Mouse (Mus musculus) spleen, adult 2 months (tissue): ENCODE measurements around the gene Umad1. TPM values are rescaled to one million over a fixed set of nuclear protein-coding genes. Genes with fewer than 3 reads are reported as not detected.

Source experiments
- DNase-seq, 2 experiments: peaks; one replicate each; pipeline versions ENCODE4 v3.0.0 to v3.0.0-alpha.2; 2012 to 2021; ENCODE audit warnings: low spot score in 2 of 2, low read depth in 1 of 2
- H3K27ac ChIP-seq: fragments of 200-500 bp; 2 replicates; pipeline ENCODE4 v1.5.1; 2012; ENCODE audit warnings: low read length, inconsistent platforms; ENCODE audit not compliant: insufficient read depth
- H3K27me3 ChIP-seq: fragments of 200-500 bp; 2 replicates; pipeline ENCODE4 v1.6.1; 2012; ENCODE audit warnings: mild to moderate bottlenecking, moderate library complexity, low read length, inconsistent platforms; ENCODE audit not compliant: control insufficient read depth, insufficient read depth
- H3K36me3 ChIP-seq: fragments of 200-500 bp; 2 replicates; pipeline ENCODE4 v1.6.1; 2012; ENCODE audit warnings: mild to moderate bottlenecking, low read length, inconsistent platforms; ENCODE audit not compliant: control insufficient read depth, insufficient read depth
- H3K4me1 ChIP-seq: fragments of 200-500 bp; 2 replicates; pipeline ENCODE4 v1.6.1; 2011; ENCODE audit warnings: inconsistent platforms; ENCODE audit not compliant: control insufficient read depth, insufficient read depth, insufficient read length
- H3K4me3 ChIP-seq: fragments of 200-500 bp; 2 replicates; pipeline ENCODE4 v1.5.1; 2011; ENCODE audit warnings: mild to moderate bottlenecking, inconsistent platforms; ENCODE audit not compliant: insufficient read depth, insufficient read length; ENCODE audit errors: extremely low read depth
- CTCF ChIP-seq: fragments of 200-500 bp; IDR thresholded peaks from 2 replicates; pipeline ENCODE4 v1.5.1; 2011; ENCODE audit warnings: mild to moderate bottlenecking, inconsistent platforms; ENCODE audit not compliant: insufficient read depth, insufficient read length, insufficient replicate concordance; ENCODE audit errors: extremely low read depth
- POLR2A ChIP-seq: fragments of 200-500 bp; IDR thresholded peaks from 2 replicates; pipeline ENCODE4 v1.6.1; 2011; ENCODE audit warnings: low read depth, low read length, inconsistent platforms
- WGBS: fragments of 180-500 bp; shearing (Covaris S2); methylation state at CpG from one replicate; pipeline ENCODE4 v1.1.7; 2018; 5-methylcytosine and 5-hydroxymethylcytosine counted together
- polyA plus RNA-seq: library from polyadenylated mRNA; depleted of rRNA; stranded (reverse); fragments of >200 nt; gene quantifications from 2 replicates; pipeline ENCODE4 v1.2.3, GENCODE M21; 2012

The Umad1 gene
- polyA plus RNA-seq, 1 experiment = 6.8 TPM

DNA sequence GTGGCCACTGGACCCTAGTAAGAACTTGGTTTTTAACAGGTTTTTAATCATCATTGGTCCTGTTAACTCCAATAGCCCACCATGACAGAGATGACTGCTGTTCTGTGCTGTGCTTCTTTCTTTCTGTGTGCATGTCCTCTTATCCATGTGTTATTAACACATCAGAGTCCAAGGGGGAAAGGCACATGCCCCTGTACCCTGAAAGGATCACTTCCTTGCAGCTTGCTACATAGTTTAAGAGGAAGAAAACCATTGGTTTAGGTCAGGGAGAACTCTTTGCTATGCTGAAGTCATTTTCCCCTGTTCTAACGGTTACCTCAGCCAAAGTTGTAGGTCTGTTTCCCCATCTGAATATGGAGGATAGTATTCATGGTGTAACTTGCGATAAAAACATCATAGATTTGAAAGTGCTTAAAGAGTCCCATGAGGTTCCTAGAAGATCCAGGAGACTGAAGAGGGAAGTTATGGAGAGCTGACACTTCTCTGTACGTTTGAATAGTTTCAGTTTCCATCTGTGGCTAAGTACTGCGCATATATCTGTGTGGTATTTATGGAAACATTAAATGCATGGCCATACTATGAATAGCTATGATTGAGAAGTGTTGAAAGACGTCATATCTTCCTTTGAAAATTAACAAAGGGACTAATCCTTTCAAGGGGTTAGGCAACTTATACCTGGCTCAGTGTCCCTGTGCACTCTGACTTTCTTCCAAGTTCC, 236.2 kb downstream of the Umad1 start:
- Histone ChIP-seq H3K27ac (peak overlapping the region; percentile 66; the same call in 1 of the 2 replicates), H3K4me3 (no peak overlapping the region)
- 25% methylated on average over 5 of the region's 5 CpGs for WGBS

DNA sequence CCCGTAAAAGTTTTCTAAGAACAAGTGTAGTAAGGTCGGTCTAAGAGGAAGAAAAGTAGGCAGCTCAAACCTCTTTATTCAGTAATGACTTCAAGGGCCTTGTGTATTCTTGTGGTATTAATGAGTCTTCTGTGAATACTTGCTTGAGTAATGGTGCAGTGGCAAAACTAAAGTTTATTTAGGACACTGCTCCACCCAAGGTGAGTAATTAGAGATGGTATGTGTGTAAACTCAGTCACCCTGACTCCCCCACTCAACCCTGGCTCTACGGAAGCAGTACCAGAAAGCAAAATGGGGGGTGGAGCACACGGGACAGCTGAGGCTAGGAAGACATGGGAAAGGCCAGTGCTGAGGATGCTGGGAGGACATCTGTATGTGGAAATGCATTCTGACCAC, 236.7 kb downstream of the Umad1 start:
- Histone ChIP-seq H3K36me3 (no peaks in the 10 kb centered on the region), H3K4me1 (peaks cover 17% of the 10 kb centered on the region), H3K27me3 (no peaks in the 10 kb centered on the region), H3K4me3 (no peak overlapping the region), H3K27ac (0 out of 2 replicates have a peak overlapping the region, but pooled peaks have one; percentile 58)
- TF ChIP-seq CTCF = no peak
- TF ChIP-seq POLR2A = no peak
- 72% methylated on average over 4 of the region's 4 CpGs for WGBS
- no peak for DNase-seq

More for the DNA sequence above, 236.2 kb downstream of the Umad1 start:
- TF ChIP-seq CTCF (no peak), POLR2A (no peak)
- Histone ChIP-seq H3K36me3 (no peaks in the 10 kb centered on the region), H3K4me1 (peaks cover 17% of the 10 kb centered on the region), H3K27me3 (no peaks in the 10 kb centered on the region)
- peak in 1 of 2 experiments; percentile 43 for DNase-seq

DNA sequence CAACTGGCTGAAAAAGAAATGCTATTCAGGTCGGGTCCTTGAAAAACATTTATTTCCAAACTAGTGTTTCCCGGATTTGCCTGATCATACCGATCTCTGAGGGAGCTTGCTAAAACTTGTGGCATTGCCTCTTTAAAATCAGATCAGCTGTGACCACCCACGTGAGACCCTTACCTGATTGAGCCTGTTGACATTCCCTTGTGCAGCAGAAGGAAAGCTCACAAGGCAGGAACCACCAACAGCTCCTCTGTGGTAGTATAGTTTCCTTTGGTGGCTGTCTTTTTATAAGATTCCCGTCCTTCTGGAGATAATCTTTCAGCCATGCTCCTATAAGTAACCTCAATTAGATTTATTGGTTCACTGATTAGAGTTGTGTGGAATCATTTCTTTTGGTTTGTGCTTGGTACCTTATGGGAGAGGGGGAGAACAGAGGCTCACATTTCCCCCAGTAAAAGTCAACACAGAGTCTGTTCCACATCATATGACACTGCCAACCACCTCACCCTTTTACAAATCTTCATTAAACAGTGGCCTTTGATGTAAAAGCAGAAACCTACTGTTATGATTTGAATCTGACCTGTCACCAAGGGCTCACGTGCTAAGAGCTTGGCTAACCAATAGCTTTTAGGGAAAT, 238.3 kb downstream of the Umad1 start:
- WGBS = 83% methylated on average over 6 of the region's 6 CpGs
- no peaks in the 10 kb centered on the region for H3K27me3 ChIP-seq
- TF ChIP-seq CTCF (no peak), POLR2A (no peak)
- peaks cover 18% of the 10 kb centered on the region for H3K4me1 ChIP-seq
- H3K27ac ChIP-seq = no peak overlapping the region
- H3K4me3 ChIP-seq = no peak overlapping the region
- DNase-seq = no peak
- H3K36me3 ChIP-seq = no peaks in the 10 kb centered on the region

GRCm38 (mm10) chr6:8497868-8498257, 238.8 kb downstream of the Umad1 start:
- no peak overlapping the region for H3K27ac ChIP-seq
- no peak overlapping the region for H3K4me3 ChIP-seq
- H3K27me3 ChIP-seq = no peaks in the 10 kb centered on the region
- H3K4me1 ChIP-seq = peaks cover 19% of the 10 kb centered on the region
- TF ChIP-seq POLR2A (no peak), CTCF (no peak)
- 61% methylated on average over 6 of the region's 6 CpGs for WGBS
- no peak for DNase-seq
- no peaks in the 10 kb centered on the region for H3K36me3 ChIP-seq

DNA sequence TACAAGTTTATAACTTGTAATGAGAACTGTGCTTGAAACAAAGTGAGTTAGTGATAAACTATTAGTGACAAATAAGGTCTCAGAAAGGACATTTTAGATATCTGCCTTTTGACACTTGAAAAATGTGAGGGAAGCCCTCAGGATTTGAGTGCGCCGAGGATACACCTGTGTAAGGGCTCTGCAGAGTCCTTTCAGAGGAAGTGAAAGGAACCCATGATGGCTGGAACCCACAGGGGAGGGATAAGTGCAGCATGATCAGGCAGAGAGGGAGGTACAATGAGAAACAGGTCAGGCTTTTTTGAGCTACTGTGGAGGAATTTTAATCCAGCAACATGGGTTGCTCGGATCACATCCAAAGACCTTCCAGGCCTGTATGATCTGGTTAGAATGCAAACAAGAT, 239.9 kb downstream of the Umad1 start:
- H3K4me3 ChIP-seq = no peak overlapping the region
- H3K27ac ChIP-seq = no peak overlapping the region
- no peaks in the 10 kb centered on the region for H3K36me3 ChIP-seq
- no peak for DNase-seq
- 51% methylated on average over 3 of the region's 3 CpGs for WGBS
- H3K27me3 ChIP-seq = no peaks in the 10 kb centered on the region
- TF ChIP-seq POLR2A = no peak
- TF ChIP-seq CTCF = no peak
- H3K4me1 ChIP-seq = peaks cover 19% of the 10 kb centered on the region

DNA sequence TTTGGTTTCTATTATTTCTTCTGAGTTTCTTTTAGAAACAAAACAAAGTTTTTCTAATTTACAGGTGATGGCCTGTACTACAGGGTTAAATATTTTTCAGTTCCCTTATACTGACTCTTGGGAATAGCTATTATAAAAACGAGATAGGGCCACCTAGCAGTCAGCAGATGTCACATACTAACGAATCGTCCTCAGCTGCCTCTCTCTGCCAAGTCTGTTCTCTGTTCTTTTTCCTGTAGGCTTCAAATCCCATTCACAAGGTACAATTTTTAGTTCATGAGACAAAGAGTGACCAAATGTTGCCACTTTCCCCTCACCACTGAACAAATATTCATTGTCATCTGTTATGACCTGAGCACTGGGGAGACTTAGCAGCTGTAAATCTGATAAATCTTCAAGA, 244.9 kb downstream of the Umad1 start:
- DNase-seq = no peak
- 27% methylated on average over 3 of the region's 3 CpGs for WGBS
- peak overlapping the region; percentile 96; the same call in 1 of the 2 replicates for H3K27ac ChIP-seq

More for the DNA sequence above, 244.9 kb downstream of the Umad1 start:
- Histone ChIP-seq H3K4me1 (peaks cover 13% of the 10 kb centered on the region; the same call in 1 of the 2 replicates), H3K36me3 (no peaks in the 10 kb centered on the region), H3K27me3 (no peaks in the 10 kb centered on the region), H3K4me3 (no peak overlapping the region)
- TF ChIP-seq POLR2A = no peak
- no peak for TF ChIP-seq CTCF
